Mouse (Mus musculus) fibroblast of lung, adult 2 months (primary cell): ENCODE results near the gene Tsen15.

Experiments
- DNase-seq: peaks from one replicate; pipeline ENCODE4 v3.0.0-alpha.2; 2011; ENCODE audit warnings: low read depth

Tsen15 gene

GRCm38 (mm10) chr1:152386188-152386835 is at the start of gene Tsen15:
TSS of gene Tsen15 (minus strand) at chr1:152386688.
- DNase-seq: no peak

GRCm38 (mm10) chr1:152434166-152434565 is 47.7 kb upstream of the Tsen15 start:
- DNase-seq: no peak

GRCm38 (mm10) chr1:152429805-152430204 is 43.3 kb upstream of the Tsen15 start:
- DNase-seq: no peak

- no peak for DNase-seq
Measured at GRCm38 (mm10) chr1:152427912-152428581, 41.6 kb upstream of the Tsen15 start.

GRCm38 (mm10) chr1:152423052-152423451 is 36.6 kb upstream of the Tsen15 start:
- DNase-seq: no peak

GRCm38 (mm10) chr1:152422295-152422694 is 35.8 kb upstream of the Tsen15 start:
- DNase-seq: no peak

GRCm38 (mm10) chr1:152417602-152418001 is 31.1 kb upstream of the Tsen15 start:
- no peak for DNase-seq

- DNase-seq: no peak
Measured at GRCm38 (mm10) chr1:152416306-152416904, 29.9 kb upstream of the Tsen15 start.

GRCm38 (mm10) chr1:152414451-152414850 is 28.0 kb upstream of the Tsen15 start:
- peak; percentile 25 for DNase-seq

- DNase-seq: no peak
Measured at GRCm38 (mm10) chr1:152413961-152414360, 27.5 kb upstream of the Tsen15 start.

- no peak for DNase-seq
Measured at GRCm38 (mm10) chr1:152413116-152413515, 26.6 kb upstream of the Tsen15 start.

- DNase-seq: peak; percentile 49
Measured at GRCm38 (mm10) chr1:152410657-152411056, 24.2 kb upstream of the Tsen15 start.

- no peak for DNase-seq
Measured at GRCm38 (mm10) chr1:152409356-152409755, 22.9 kb upstream of the Tsen15 start.

- no peak for DNase-seq
Measured at GRCm38 (mm10) chr1:152407021-152407946, 20.8 kb upstream of the Tsen15 start.

- DNase-seq: no peak
Measured at GRCm38 (mm10) chr1:152400556-152401540, 14.4 kb upstream of the Tsen15 start.

- no peak for DNase-seq
Measured at GRCm38 (mm10) chr1:152399790-152400555, 13.5 kb upstream of the Tsen15 start, which contains the start of gene Colgalt2. TSS of gene Colgalt2 (plus strand) at chr1:152399830.

- no peak for DNase-seq
Measured at GRCm38 (mm10) chr1:152398708-152399107, 12.2 kb upstream of the Tsen15 start.

- no peak for DNase-seq
Measured at GRCm38 (mm10) chr1:152394956-152395515, 8.5 kb upstream of the Tsen15 start.

- no peak for DNase-seq
Measured at GRCm38 (mm10) chr1:152394137-152394536, 7.6 kb upstream of the Tsen15 start.

- DNase-seq: no peak
Measured at GRCm38 (mm10) chr1:152389271-152389670, 2.8 kb upstream of the Tsen15 start.
